Mouse (Mus musculus): ENCODE measurements around the gene Galr3. TPM values are rescaled to one million over a fixed set of nuclear protein-coding genes. Genes with fewer than 3 reads are reported as not detected.
"Not testable (repeated sequence)": the region's sequence is repeated elsewhere in the genome, so short reads cannot be mapped to it uniquely, and the experiment has no call there.

Galr3 gene
- polyA plus RNA-seq, 1 experiment from 2014 or later = not detected

- under 1% methylated on average over 58 of the region's 58 CpGs for WGBS
- Histone ChIP-seq H3K4me3 (peak within 1 kb of the TSS; percentile 84), H3K4me1 (peaks cover 72% of the 10 kb centered on the region), H3K9me3 (no peaks in the 10 kb centered on the region), H3K27me3 (replicated peaks; ENCODE audit: low read depth, poor library complexity, severe bottlenecking) (peaks cover 32% of the 10 kb centered on the region), H3K36me3 (replicated peaks) (no peaks in the 10 kb centered on the region), H3K27ac (replicated peaks) (peak within 1 kb of the TSS; percentile 100)
- DNase-seq (ENCODE audit: low spot score) = peak; percentile 96
These were observed 13.4 kb upstream of the Galr3 start, which contains the start of gene H1f0 for GRCm38 (mm10) chr15:79028237-79028738. H1f0 (plus strand) TSS chr15:79028450.

- Histone ChIP-seq H3K27ac (replicated peaks) (peak overlapping the region; percentile 100), H3K9me3 (no peaks in the 10 kb centered on the region), H3K36me3 (replicated peaks) (peaks cover 2% of the 10 kb centered on the region), H3K4me3 (peak overlapping the region; percentile 84), H3K27me3 (replicated peaks; ENCODE audit: low read depth, poor library complexity, severe bottlenecking) (peaks cover 32% of the 10 kb centered on the region), H3K4me1 (peaks cover 68% of the 10 kb centered on the region)
- no peak for DNase-seq (ENCODE audit: low spot score)
- WGBS = 36% methylated on average over 16 of the region's 16 CpGs
These were observed 12.7 kb upstream of the Galr3 start for GRCm38 (mm10) chr15:79028823-79029484.

- Histone ChIP-seq H3K36me3 (replicated peaks) (peaks cover 9% of the 10 kb centered on the region), H3K4me3 (peak overlapping the region; percentile 84), H3K9me3 (no peaks in the 10 kb centered on the region), H3K4me1 (peaks cover 68% of the 10 kb centered on the region), H3K27ac (replicated peaks) (peak overlapping the region; percentile 100), H3K27me3 (replicated peaks; ENCODE audit: low read depth, poor library complexity, severe bottlenecking) (peaks cover 29% of the 10 kb centered on the region)
- no peak for DNase-seq (ENCODE audit: low spot score)
- 17% methylated on average over 11 of the region's 11 CpGs for WGBS
These were observed 12.0 kb upstream of the Galr3 start for GRCm38 (mm10) chr15:79029519-79030241.

GRCm38 (mm10) chr15:79030551-79031435 lies 10.9 kb upstream of the Galr3 start:
- Histone ChIP-seq H3K36me3 (replicated peaks) (peaks cover 20% of the 10 kb centered on the region), H3K4me3 (peak overlapping the region; percentile 84), H3K4me1 (peaks cover 61% of the 10 kb centered on the region), H3K27ac (replicated peaks) (peak overlapping the region; percentile 100), H3K9me3 (no peaks in the 10 kb centered on the region), H3K27me3 (replicated peaks; ENCODE audit: low read depth, poor library complexity, severe bottlenecking) (peaks cover 18% of the 10 kb centered on the region)
- peak; percentile 95 for DNase-seq (ENCODE audit: low spot score)
- WGBS = under 1% methylated on average over 52 of the region's 52 CpGs

GRCm38 (mm10) chr15:79031908-79032307 lies 9.8 kb upstream of the Galr3 start:
- not testable (repeated sequence) for DNase-seq (ENCODE audit: low spot score); H3K27ac ChIP-seq (replicated peaks); H3K4me3 ChIP-seq; H3K9me3 ChIP-seq; H3K27me3 ChIP-seq (replicated peaks; ENCODE audit: low read depth, poor library complexity, severe bottlenecking)
- peaks cover 52% of the 10 kb centered on the region for H3K4me1 ChIP-seq
- peaks cover 31% of the 10 kb centered on the region for H3K36me3 ChIP-seq (replicated peaks)
- WGBS = 92% methylated on average over 5 of the region's 5 CpGs

- Histone ChIP-seq H3K27ac (replicated peaks) (no peak overlapping the region), H3K4me3 (no peak overlapping the region; the same call in 1 of the 2 replicates), H3K27me3 (replicated peaks; ENCODE audit: low read depth, poor library complexity, severe bottlenecking) (peaks cover 43% of the 10 kb centered on the region), H3K9me3 (no peaks in the 10 kb centered on the region), H3K36me3 (replicated peaks) (peaks cover 37% of the 10 kb centered on the region), H3K4me1 (peaks cover 44% of the 10 kb centered on the region)
- 17% methylated on average over 14 of the region's 14 CpGs for WGBS
- peak; percentile 85 for DNase-seq (ENCODE audit: low spot score)
These were observed 3.8 kb upstream of the Galr3 start for GRCm38 (mm10) chr15:79037913-79038328.

- peaks cover 48% of the 10 kb centered on the region for H3K4me1 ChIP-seq
- H3K36me3 ChIP-seq (replicated peaks) = peaks cover 37% of the 10 kb centered on the region
- 70% methylated on average over 10 of the region's 10 CpGs for WGBS
- H3K4me3 ChIP-seq = no peak overlapping the region; the same call in 1 of the 2 replicates
- DNase-seq (ENCODE audit: low spot score) = no peak
- H3K27ac ChIP-seq (replicated peaks) = no peak overlapping the region
- H3K27me3 ChIP-seq (replicated peaks; ENCODE audit: low read depth, poor library complexity, severe bottlenecking) = peaks cover 47% of the 10 kb centered on the region
- H3K9me3 ChIP-seq = no peaks in the 10 kb centered on the region
These were observed 3.4 kb upstream of the Galr3 start for GRCm38 (mm10) chr15:79038331-79038730.

GRCm38 (mm10) chr15:79038853-79039252 lies 2.8 kb upstream of the Galr3 start:
- Histone ChIP-seq H3K27ac (replicated peaks) (peak overlapping the region; percentile 16; the same call in 1 of the 2 replicates), H3K4me1 (peaks cover 51% of the 10 kb centered on the region), H3K27me3 (replicated peaks; ENCODE audit: low read depth, poor library complexity, severe bottlenecking) (peaks cover 52% of the 10 kb centered on the region), H3K36me3 (replicated peaks) (peaks cover 36% of the 10 kb centered on the region), H3K4me3 (peak overlapping the region; percentile 25; the same call in 1 of the 2 replicates), H3K9me3 (no peaks in the 10 kb centered on the region)
- DNase-seq (ENCODE audit: low spot score) = peak; percentile 79
- WGBS = 20% methylated on average over 7 of the region's 7 CpGs

- Histone ChIP-seq H3K27me3 (replicated peaks; ENCODE audit: low read depth, poor library complexity, severe bottlenecking) (peaks cover 66% of the 10 kb centered on the region), H3K4me1 (peaks cover 57% of the 10 kb centered on the region), H3K4me3 (peak overlapping the region; percentile 50), H3K36me3 (replicated peaks) (peaks cover 18% of the 10 kb centered on the region), H3K9me3 (no peaks in the 10 kb centered on the region), H3K27ac (replicated peaks) (no peak overlapping the region)
- DNase-seq (ENCODE audit: low spot score) = peak; percentile 62
- 23% methylated on average over 24 of the region's 24 CpGs for WGBS
These were observed 926 bp upstream of the Galr3 start for GRCm38 (mm10) chr15:79040501-79041416.

- Histone ChIP-seq H3K4me3 (peak overlapping the region; percentile 72), H3K36me3 (replicated peaks) (no peaks in the 10 kb centered on the region), H3K27ac (replicated peaks) (peak overlapping the region; percentile 70), H3K27me3 (replicated peaks; ENCODE audit: low read depth, poor library complexity, severe bottlenecking) (peaks cover 76% of the 10 kb centered on the region), H3K9me3 (no peaks in the 10 kb centered on the region), H3K4me1 (peaks cover 54% of the 10 kb centered on the region)
- DNase-seq (ENCODE audit: low spot score) = peak; percentile 63
- under 1% methylated on average over 105 of the region's 105 CpGs for WGBS
These were observed 1.2 kb downstream of the Galr3 start for GRCm38 (mm10) chr15:79042721-79043491.

- no peak overlapping the region for H3K27ac ChIP-seq (replicated peaks)
- H3K27me3 ChIP-seq (replicated peaks; ENCODE audit: low read depth, poor library complexity, severe bottlenecking) = peaks cover 64% of the 10 kb centered on the region
- 14% methylated on average over 4 of the region's 4 CpGs for WGBS
- no peaks in the 10 kb centered on the region for H3K36me3 ChIP-seq (replicated peaks)
- no peak overlapping the region for H3K4me3 ChIP-seq
- peaks cover 36% of the 10 kb centered on the region for H3K4me1 ChIP-seq
- no peak for DNase-seq (ENCODE audit: low spot score)
- no peaks in the 10 kb centered on the region for H3K9me3 ChIP-seq
These were observed 3.2 kb downstream of the Galr3 start for GRCm38 (mm10) chr15:79044837-79045236.

Measured in embryonic facial prominence, embryonic 10.5 days (tissue).